Mouse (Mus musculus) midbrain, embryonic 11.5 days (tissue): Measurements from ENCODE around the gene Gm45140. TPM values are rescaled to one million over a fixed set of nuclear protein-coding genes. Genes with fewer than 3 reads are reported as not detected.
"Not testable (repeated sequence)": the region's sequence is repeated elsewhere in the genome, so short reads cannot be mapped to it uniquely, and the experiment has no call there.

Source experiments
- ATAC-seq: fragments of 200-750 bp; cut with Nextera tagmentation; 2 replicates; pipeline ENCODE4 v1.8.0; 2017; ENCODE audit warnings: moderate TSS enrichment, moderate library complexity; ENCODE audit not compliant: low FRiP score
- DNase-seq: peaks from one replicate; pipeline ENCODE4 v3.0.0; 2015; ENCODE audit warnings: low spot score; ENCODE audit errors: missing footprints
- H3K27ac ChIP-seq: fragments of 300-500 bp; sonication (generic); 2 replicates; pipeline ENCODE4 v1.5.1; 2014; ENCODE audit warnings: low read depth, low read length
- H3K27me3 ChIP-seq: fragments of 300-500 bp; sonication (generic); 2 replicates; pipeline ENCODE4 v1.6.1; 2014; ENCODE audit warnings: mild to moderate bottlenecking, low read length, moderate library complexity, mixed read lengths; ENCODE audit not compliant: control insufficient read depth, insufficient read depth
- H3K36me3 ChIP-seq: fragments of 300-500 bp; sonication (generic); 2 replicates; pipeline ENCODE4 v1.6.1; 2014; ENCODE audit warnings: mild to moderate bottlenecking, low read length, moderate library complexity, mixed read lengths; ENCODE audit not compliant: control insufficient read depth, insufficient read depth
- H3K4me1 ChIP-seq: fragments of 300-500 bp; sonication (generic); 2 replicates; pipeline ENCODE4 v1.6.1; 2014; ENCODE audit warnings: low read length; ENCODE audit not compliant: control insufficient read depth, insufficient read depth
- H3K4me2 ChIP-seq: fragments of 300-500 bp; sonication (generic); 2 replicates; pipeline ENCODE4 v1.6.1; 2014; ENCODE audit warnings: mild to moderate bottlenecking, moderate library complexity
- H3K4me3 ChIP-seq: fragments of 300-500 bp; sonication (generic); 2 replicates; pipeline ENCODE4 v1.5.1; 2014; ENCODE audit warnings: low read depth, low read length
- H3K9ac ChIP-seq: fragments of 300-500 bp; sonication (generic); 2 replicates; pipeline ENCODE4 v1.6.1; 2014; ENCODE audit warnings: low read length
- H3K9me3 ChIP-seq: fragments of 300-500 bp; sonication (generic); 2 replicates; pipeline ENCODE4 v1.6.1; 2016; ENCODE audit warnings: low read length; ENCODE audit not compliant: control insufficient read depth
- WGBS: fragments of 180-500 bp; shearing (Covaris S2); extraction: QIAGEN DNeasy Blood & Tissue Kit; methylation state at CpG from one replicate; pipeline ENCODE4 v1.1.7; 2014; 5-methylcytosine and 5-hydroxymethylcytosine counted together
- polyA plus RNA-seq: library from polyadenylated mRNA; unstranded; fragments of >200 nt; fragmentation: Nextera tagmentation; extraction: Ambion mirVana; gene quantifications from 2 replicates; pipeline ENCODE4 v1.2.1, GENCODE M21; 2014

The Gm45140 gene
- polyA plus RNA-seq, 1 experiment from 2014 or later, result 1.9 TPM

DNA sequence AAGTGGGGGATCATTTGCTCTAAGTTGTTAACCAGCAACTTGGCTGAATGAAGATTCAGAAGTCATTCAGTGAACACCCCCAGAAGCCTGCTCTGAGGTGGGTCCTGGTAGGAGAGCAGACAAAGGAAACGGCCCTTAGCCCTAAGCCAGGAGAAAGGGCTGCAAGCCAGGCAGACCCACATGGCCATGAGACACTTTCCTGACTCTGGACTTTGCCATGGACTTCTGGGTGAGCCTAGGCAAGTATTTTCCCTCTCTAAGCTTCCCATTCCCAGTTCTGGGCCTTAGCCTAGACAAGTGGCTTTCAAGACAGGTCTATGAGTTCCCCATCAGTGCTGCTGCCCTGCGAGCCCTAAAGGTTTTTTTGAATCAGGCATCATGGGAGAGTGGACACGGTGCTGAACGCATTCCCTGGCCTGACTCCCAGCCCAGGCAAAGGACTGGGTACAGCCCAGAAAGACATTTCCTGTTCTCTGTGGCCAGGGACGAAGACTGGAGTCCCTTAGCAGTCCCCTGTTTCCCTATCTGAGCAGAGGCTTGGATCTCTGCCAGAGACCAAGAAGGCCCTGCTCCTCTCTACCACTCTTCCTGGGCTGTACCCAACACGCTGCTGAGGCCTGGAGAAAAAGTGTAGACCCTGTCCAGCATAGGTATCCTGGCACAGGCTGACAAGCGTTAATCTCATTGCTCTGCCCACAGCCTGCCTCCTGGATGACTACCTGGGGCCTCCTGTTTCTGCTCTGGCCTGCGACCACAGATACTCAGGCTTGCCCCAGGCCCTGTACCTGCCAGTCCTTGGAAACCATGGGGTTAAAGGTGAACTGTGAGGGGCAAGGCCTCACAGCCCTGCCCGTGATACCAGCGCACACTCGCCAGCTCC lies 57.1 kb downstream of the Gm45140 start:
- H3K4me2 ChIP-seq, result no peak overlapping the region
- H3K27me3 ChIP-seq, result no peaks in the 10 kb centered on the region
- no peak for ATAC-seq
- no peaks in the 10 kb centered on the region for H3K36me3 ChIP-seq
- H3K9ac ChIP-seq, result no peak overlapping the region
- H3K4me3 ChIP-seq, result no peak overlapping the region
- H3K4me1 ChIP-seq, result no peaks in the 10 kb centered on the region
- H3K9me3 ChIP-seq, result no peaks in the 10 kb centered on the region
- no peak for DNase-seq
- 81% methylated on average over 11 of the region's 11 CpGs for WGBS
- no peak overlapping the region for H3K27ac ChIP-seq

GRCm38 (mm10) chr6:87777842-87778241 lies 57.8 kb downstream of the Gm45140 start, which contains the start of gene Gp9:
Gene Gp9 (plus strand): TSS chr6:87778072.
- Histone ChIP-seq H3K27me3 (no peaks in the 10 kb centered on the region), H3K9ac (no peak within 1 kb of the TSS), H3K4me3 (no peak within 1 kb of the TSS), H3K4me1 (no peaks in the 10 kb centered on the region), H3K27ac (no peak within 1 kb of the TSS), H3K36me3 (no peaks in the 10 kb centered on the region), H3K9me3 (no peaks in the 10 kb centered on the region), H3K4me2 (no peak within 1 kb of the TSS)
- no peak for ATAC-seq
- DNase-seq, result no peak
- WGBS, result 82% methylated on average over 2 of the region's 2 CpGs

GRCm38 (mm10) chr6:87776663-87777062 lies 58.9 kb downstream of the Gm45140 start:
- 100% methylated on average over 1 of the region's 1 CpGs for WGBS
- Histone ChIP-seq H3K9ac (no peak overlapping the region), H3K4me2 (no peak overlapping the region), H3K27me3 (no peaks in the 10 kb centered on the region), H3K27ac (no peak overlapping the region), H3K9me3 (no peaks in the 10 kb centered on the region), H3K4me1 (no peaks in the 10 kb centered on the region), H3K36me3 (no peaks in the 10 kb centered on the region), H3K4me3 (no peak overlapping the region)
- ATAC-seq (no peak), DNase-seq (no peak)

DNA sequence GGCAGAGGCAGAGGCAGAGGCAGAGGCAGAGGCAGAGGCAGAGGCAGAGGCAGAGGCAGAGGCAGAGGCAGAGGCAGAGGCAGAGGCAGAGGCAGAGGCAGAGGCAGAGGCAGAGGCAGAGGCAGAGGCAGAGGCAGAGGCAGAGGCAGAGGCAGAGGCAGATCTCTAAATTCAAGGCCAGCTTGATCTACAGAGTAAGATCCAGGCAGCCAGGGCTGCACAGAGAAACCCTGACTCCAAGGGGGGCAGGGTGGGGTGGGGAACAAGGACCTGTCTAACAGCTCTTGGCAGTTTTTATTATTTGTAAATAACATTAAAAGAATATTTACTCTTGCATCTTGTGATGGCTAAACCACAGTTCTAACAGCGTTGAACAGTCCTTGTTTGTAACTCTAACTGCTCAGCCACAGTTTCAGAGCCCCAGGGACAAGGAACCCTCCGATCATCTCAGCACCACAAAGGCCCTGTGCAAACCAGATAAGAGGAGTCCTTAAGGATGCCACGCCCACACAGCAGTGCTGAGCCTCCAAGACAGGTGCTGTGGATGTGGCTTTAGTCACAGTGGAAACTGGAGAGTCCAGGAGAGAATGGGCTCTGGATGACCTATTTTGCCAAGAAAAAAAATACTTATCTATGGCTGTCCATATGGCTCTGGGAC lies 59.9 kb downstream of the Gm45140 start:
- ATAC-seq, result no peak
- 81% methylated on average over 3 of the region's 3 CpGs for WGBS
- Histone ChIP-seq H3K4me3 (no peak overlapping the region), H3K9ac (no peak overlapping the region), H3K9me3 (no peaks in the 10 kb centered on the region), H3K36me3 (no peaks in the 10 kb centered on the region), H3K27me3 (no peaks in the 10 kb centered on the region), H3K27ac (no peak overlapping the region), H3K4me2 (no peak overlapping the region), H3K4me1 (no peaks in the 10 kb centered on the region)
- DNase-seq, result no peak

DNA sequence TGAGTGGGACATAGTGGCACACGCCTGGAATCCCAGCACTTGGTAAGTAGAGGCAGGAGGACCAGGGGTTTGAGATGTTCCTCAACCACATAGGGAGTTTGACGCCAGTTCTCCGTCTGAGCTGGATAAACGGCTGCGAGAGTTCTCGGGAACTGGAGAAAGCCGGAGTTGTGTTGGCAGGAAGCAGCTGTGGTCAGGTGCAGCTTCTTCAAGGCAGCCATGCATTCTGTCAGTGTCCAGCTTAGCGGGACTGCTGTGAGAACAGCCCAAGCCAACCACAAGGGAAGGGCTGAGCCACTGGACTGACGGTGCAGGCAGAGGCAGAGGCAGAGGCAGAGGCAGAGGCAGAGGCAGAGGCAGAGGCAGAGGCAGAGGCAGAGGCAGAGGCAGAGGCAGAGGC lies 60.7 kb downstream of the Gm45140 start:
- no peak overlapping the region for H3K4me2 ChIP-seq
- no peak for ATAC-seq
- no peaks in the 10 kb centered on the region for H3K9me3 ChIP-seq
- H3K36me3 ChIP-seq, result no peaks in the 10 kb centered on the region
- no peak overlapping the region for H3K9ac ChIP-seq
- no peaks in the 10 kb centered on the region for H3K27me3 ChIP-seq
- no peaks in the 10 kb centered on the region for H3K4me1 ChIP-seq
- no peak for DNase-seq
- H3K4me3 ChIP-seq, result no peak overlapping the region
- 90% methylated on average over 9 of the region's 9 CpGs for WGBS
- no peak overlapping the region for H3K27ac ChIP-seq

DNA sequence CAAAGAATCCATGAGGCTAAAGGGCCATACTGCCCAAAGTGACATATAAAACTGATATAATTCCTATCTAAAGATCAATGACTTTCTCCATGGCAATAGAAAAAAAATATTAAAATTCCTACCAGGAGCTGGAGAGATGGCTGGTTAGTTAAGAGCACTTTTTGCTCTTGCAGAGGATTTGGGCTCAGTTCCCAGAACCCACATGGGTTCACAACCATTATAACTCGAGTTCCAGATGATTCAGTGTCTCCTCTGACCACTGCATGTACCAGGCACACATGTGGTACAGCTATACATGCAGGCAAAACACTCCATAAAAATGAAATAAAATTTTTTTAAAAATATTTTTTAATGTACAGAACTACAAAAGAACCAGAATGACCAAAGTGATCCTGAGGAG lies 61.1 kb downstream of the Gm45140 start:
- H3K27me3 ChIP-seq, result no peaks in the 10 kb centered on the region
- no peaks in the 10 kb centered on the region for H3K4me1 ChIP-seq
- no peak overlapping the region for H3K4me3 ChIP-seq
- H3K36me3 ChIP-seq, result no peaks in the 10 kb centered on the region
- 39% methylated on average over 1 of the region's 1 CpGs for WGBS
- no peak overlapping the region for H3K9ac ChIP-seq
- H3K27ac ChIP-seq, result no peak overlapping the region
- DNase-seq (no peak), ATAC-seq (no peak)
- no peak overlapping the region for H3K4me2 ChIP-seq
- H3K9me3 ChIP-seq, result no peaks in the 10 kb centered on the region

- Histone ChIP-seq H3K9ac (no peak overlapping the region), H3K27me3 (no peaks in the 10 kb centered on the region), H3K36me3 (no peaks in the 10 kb centered on the region), H3K4me3 (no peak overlapping the region), H3K4me1 (no peaks in the 10 kb centered on the region), H3K4me2 (no peak overlapping the region), H3K27ac (no peak overlapping the region), H3K9me3 (no peaks in the 10 kb centered on the region)
- no peak for ATAC-seq
- WGBS, result 54% methylated on average over 8 of the region's 8 CpGs
- DNase-seq, result no peak
These were observed 65.0 kb downstream of the Gm45140 start for GRCm38 (mm10) chr6:87770626-87771025.

DNA sequence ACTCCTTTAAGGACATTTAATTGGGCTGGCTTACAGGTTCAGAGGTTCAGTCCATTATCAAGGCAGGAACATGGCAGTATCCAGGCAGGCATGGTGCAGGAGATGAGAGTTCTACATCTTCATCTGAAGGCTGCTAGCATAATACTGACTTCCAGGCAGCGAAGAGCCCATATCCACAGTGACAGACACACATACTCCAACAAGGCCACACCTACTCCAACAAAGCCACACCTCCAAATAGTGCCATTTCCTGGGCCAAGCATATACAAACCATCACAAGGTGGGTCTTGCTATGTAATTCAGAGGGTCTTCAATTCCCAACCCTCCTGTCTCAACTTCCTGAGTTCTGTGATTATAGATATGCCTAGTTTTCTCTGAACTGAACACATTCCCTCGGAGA lies 71.3 kb downstream of the Gm45140 start:
- not testable (repeated sequence) for H3K27ac ChIP-seq, H3K9me3 ChIP-seq, H3K4me2 ChIP-seq, H3K9ac ChIP-seq, H3K36me3 ChIP-seq, H3K27me3 ChIP-seq, DNase-seq, H3K4me1 ChIP-seq, ATAC-seq, H3K4me3 ChIP-seq
- 95% methylated on average over 2 of the region's 2 CpGs for WGBS
